Mouse (Mus musculus) intestine, embryonic 16.5 days (tissue): ENCODE results near the gene Apbb2. TPM values are rescaled to one million over a fixed set of nuclear protein-coding genes. Genes with fewer than 3 reads are reported as not detected.

Source experiments
- ATAC-seq: fragments of 200-750 bp; cut with Nextera tagmentation; 2 replicates; pipeline ENCODE4 v1.8.0; 2017; ENCODE audit warnings: moderate TSS enrichment, moderate library complexity
- H3K27ac ChIP-seq: fragments of 300-500 bp; sonication (generic); 2 replicates; pipeline ENCODE4 v1.5.1; 2014; ENCODE audit warnings: mild to moderate bottlenecking, low read length
- H3K27me3 ChIP-seq: fragments of 300-500 bp; sonication (generic); replicated peaks from 2 replicates; pipeline ENCODE4 v1.6.1; 2014; ENCODE audit warnings: low read length, control low read depth, mixed read lengths; ENCODE audit not compliant: control insufficient read depth, insufficient read depth
- H3K36me3 ChIP-seq: fragments of 300-500 bp; sonication (generic); 2 replicates; pipeline ENCODE4 v1.6.1; 2014; ENCODE audit warnings: low read length, control low read depth; ENCODE audit not compliant: control insufficient read depth, insufficient read depth
- H3K4me1 ChIP-seq: fragments of 300-500 bp; sonication (generic); 2 replicates; pipeline ENCODE4 v1.6.1; 2014; ENCODE audit warnings: low read length, control low read depth, mixed read lengths; ENCODE audit not compliant: control insufficient read depth, insufficient read depth
- H3K4me2 ChIP-seq: fragments of 300-500 bp; sonication (generic); 2 replicates; pipeline ENCODE4 v1.6.1; 2014; ENCODE audit warnings: low read depth, low read length, control low read depth
- H3K4me3 ChIP-seq: fragments of 300-500 bp; sonication (generic); 2 replicates; pipeline ENCODE4 v1.5.1; 2014; ENCODE audit warnings: mild to moderate bottlenecking, low read length
- H3K9ac ChIP-seq: fragments of 300-500 bp; sonication (generic); 2 replicates; pipeline ENCODE4 v1.6.1; 2014; ENCODE audit warnings: low read depth, low read length
- H3K9me3 ChIP-seq: fragments of 300-500 bp; sonication (generic); 2 replicates; pipeline ENCODE4 v1.6.1; 2016; ENCODE audit warnings: low read length, control low read depth; ENCODE audit not compliant: control insufficient read depth
- WGBS: fragments of 180-500 bp; shearing (Covaris S2); extraction: QIAGEN DNeasy Blood & Tissue Kit; methylation state at CpG from one replicate; pipeline ENCODE4 v1.1.7; 2014; 5-methylcytosine and 5-hydroxymethylcytosine counted together
- polyA plus RNA-seq: library from polyadenylated mRNA; unstranded; fragments of >200 nt; fragmentation: Nextera tagmentation; extraction: Ambion mirVana; gene quantifications from 2 replicates; pipeline ENCODE4 v1.2.1, GENCODE M21; 2015

The Apbb2 gene
- polyA plus RNA-seq, 1 experiment from 2014 or later: 31.2 TPM

- H3K27ac ChIP-seq: no peak overlapping the region
- no peak overlapping the region for H3K4me3 ChIP-seq
- ATAC-seq: no peak
- no peak overlapping the region for H3K9ac ChIP-seq
- no peaks in the 10 kb centered on the region for H3K27me3 ChIP-seq
- 62% methylated on average over 12 of the region's 12 CpGs for WGBS
- H3K4me1 ChIP-seq: peaks cover 5% of the 10 kb centered on the region; the same call in 1 of the 2 replicates
- H3K36me3 ChIP-seq: no peaks in the 10 kb centered on the region
- H3K4me2 ChIP-seq: no peak overlapping the region
- H3K9me3 ChIP-seq: no peaks in the 10 kb centered on the region
These were observed 212.7 kb downstream of the Apbb2 start for GRCm38 (mm10) chr5:66405731-66406399.

GRCm38 (mm10) chr5:66405305-66405704, 213.3 kb downstream of the Apbb2 start:
- Histone ChIP-seq H3K9ac (no peak overlapping the region), H3K27me3 (no peaks in the 10 kb centered on the region), H3K36me3 (no peaks in the 10 kb centered on the region), H3K4me3 (no peak overlapping the region), H3K27ac (no peak overlapping the region), H3K4me1 (peaks cover 5% of the 10 kb centered on the region; the same call in 1 of the 2 replicates), H3K4me2 (no peak overlapping the region), H3K9me3 (no peaks in the 10 kb centered on the region)
- WGBS: 84% methylated on average over 6 of the region's 6 CpGs
- no peak for ATAC-seq

GRCm38 (mm10) chr5:66400563-66400962, 218.0 kb downstream of the Apbb2 start:
- H3K9ac ChIP-seq: no peak overlapping the region
- WGBS: 88% methylated on average over 4 of the region's 4 CpGs
- no peak for ATAC-seq
- no peak overlapping the region for H3K4me2 ChIP-seq
- no peaks in the 10 kb centered on the region for H3K36me3 ChIP-seq
- no peak overlapping the region for H3K27ac ChIP-seq
- H3K4me3 ChIP-seq: no peak overlapping the region
- H3K9me3 ChIP-seq: no peaks in the 10 kb centered on the region
- peaks cover 6% of the 10 kb centered on the region; the same call in 1 of the 2 replicates for H3K4me1 ChIP-seq
- no peaks in the 10 kb centered on the region for H3K27me3 ChIP-seq

DNA sequence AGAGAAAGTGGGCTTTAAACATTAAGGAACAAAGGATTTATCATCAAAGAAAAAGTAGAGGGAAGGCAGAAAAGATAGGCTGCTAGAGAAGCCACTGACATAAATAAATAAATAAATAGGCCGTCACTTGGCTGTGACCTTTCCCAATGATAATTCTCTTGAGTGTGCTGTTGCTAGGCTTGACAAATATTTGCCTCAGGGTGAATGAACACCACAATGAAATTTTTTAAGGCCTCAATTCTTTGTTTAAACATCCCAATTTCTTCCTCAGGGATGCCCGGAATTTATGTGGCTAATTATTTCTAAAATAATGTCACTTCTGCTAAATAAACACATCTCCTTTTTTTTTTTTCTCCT, 219.3 kb downstream of the Apbb2 start:
- no peaks in the 10 kb centered on the region for H3K36me3 ChIP-seq
- H3K9me3 ChIP-seq: no peaks in the 10 kb centered on the region
- H3K4me3 ChIP-seq: no peak overlapping the region
- ATAC-seq: peak; percentile 17; the same call in 1 of the 2 replicates
- H3K27me3 ChIP-seq: no peaks in the 10 kb centered on the region
- no peak overlapping the region for H3K9ac ChIP-seq
- H3K4me2 ChIP-seq: no peak overlapping the region
- no peak overlapping the region for H3K27ac ChIP-seq
- WGBS: 53% methylated on average over 2 of the region's 2 CpGs
- H3K4me1 ChIP-seq: peaks cover 6% of the 10 kb centered on the region; the same call in 1 of the 2 replicates

GRCm38 (mm10) chr5:66398530-66399263, 219.9 kb downstream of the Apbb2 start:
- peaks cover 6% of the 10 kb centered on the region; the same call in 1 of the 2 replicates for H3K4me1 ChIP-seq
- H3K4me2 ChIP-seq: 0 out of 2 replicates have a peak overlapping the region, but pooled peaks have one; percentile 3
- H3K9me3 ChIP-seq: no peaks in the 10 kb centered on the region
- 0 out of 2 replicates have a peak overlapping the region, but pooled peaks have one; percentile 17 for H3K27ac ChIP-seq
- H3K9ac ChIP-seq: no peak overlapping the region
- ATAC-seq: peak; percentile 92
- 63% methylated on average over 5 of the region's 5 CpGs for WGBS
- H3K4me3 ChIP-seq: no peak overlapping the region
- H3K36me3 ChIP-seq: no peaks in the 10 kb centered on the region
- no peaks in the 10 kb centered on the region for H3K27me3 ChIP-seq

DNA sequence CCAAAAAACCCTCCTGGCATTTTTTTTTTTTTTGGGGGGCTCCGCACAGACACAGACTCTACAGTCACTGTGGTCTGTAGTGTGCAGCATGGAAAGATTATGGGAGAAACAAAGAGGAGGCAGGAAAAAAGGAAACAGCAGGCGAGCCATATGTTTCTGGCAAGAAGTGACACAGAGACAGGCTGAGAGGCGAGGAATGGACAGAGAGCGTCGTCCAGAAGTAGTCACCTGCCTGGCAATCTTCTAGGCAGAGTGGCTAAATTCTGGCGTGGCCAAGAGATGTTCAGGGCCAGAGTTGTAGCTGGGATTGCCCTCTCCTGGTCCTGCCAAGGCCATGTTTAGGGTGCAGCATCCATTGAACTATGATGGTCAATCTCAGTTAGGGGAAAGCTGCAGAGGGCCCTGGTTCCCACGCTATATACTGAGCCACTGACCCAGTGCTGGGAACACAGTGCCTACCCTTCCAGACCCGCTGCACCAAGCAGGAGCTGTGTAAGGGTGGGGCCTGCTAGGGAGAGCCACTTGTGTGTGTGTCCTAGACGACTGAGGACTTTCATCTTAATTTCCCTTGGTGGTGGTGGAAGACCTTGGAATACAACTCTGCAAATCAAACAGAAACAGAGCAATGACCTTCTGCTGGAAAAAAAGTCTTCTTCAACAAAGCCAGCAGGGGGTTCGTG, 224.7 kb downstream of the Apbb2 start:
- Histone ChIP-seq H3K4me2 (no peak overlapping the region), H3K9ac (no peak overlapping the region), H3K27me3 (no peaks in the 10 kb centered on the region), H3K9me3 (no peaks in the 10 kb centered on the region), H3K4me3 (no peak overlapping the region), H3K27ac (no peak overlapping the region), H3K36me3 (no peaks in the 10 kb centered on the region), H3K4me1 (peaks cover 6% of the 10 kb centered on the region; the same call in 1 of the 2 replicates)
- no peak for ATAC-seq
- 80% methylated on average over 10 of the region's 10 CpGs for WGBS

GRCm38 (mm10) chr5:66392861-66393529, 225.6 kb downstream of the Apbb2 start:
- H3K4me1 ChIP-seq: no peaks in the 10 kb centered on the region
- no peaks in the 10 kb centered on the region for H3K36me3 ChIP-seq
- no peak for ATAC-seq
- H3K27me3 ChIP-seq: no peaks in the 10 kb centered on the region
- no peak overlapping the region for H3K27ac ChIP-seq
- 72% methylated on average over 18 of the region's 18 CpGs for WGBS
- no peaks in the 10 kb centered on the region for H3K9me3 ChIP-seq
- H3K9ac ChIP-seq: no peak overlapping the region
- H3K4me2 ChIP-seq: no peak overlapping the region
- no peak overlapping the region for H3K4me3 ChIP-seq

GRCm38 (mm10) chr5:66391771-66392170, 226.8 kb downstream of the Apbb2 start:
- H3K4me2 ChIP-seq: no peak overlapping the region
- no peak overlapping the region for H3K4me3 ChIP-seq
- no peak for ATAC-seq
- H3K4me1 ChIP-seq: no peaks in the 10 kb centered on the region
- H3K27ac ChIP-seq: no peak overlapping the region
- 83% methylated on average over 11 of the region's 11 CpGs for WGBS
- H3K9ac ChIP-seq: no peak overlapping the region
- H3K27me3 ChIP-seq: no peaks in the 10 kb centered on the region
- H3K36me3 ChIP-seq: no peaks in the 10 kb centered on the region
- H3K9me3 ChIP-seq: no peaks in the 10 kb centered on the region

DNA sequence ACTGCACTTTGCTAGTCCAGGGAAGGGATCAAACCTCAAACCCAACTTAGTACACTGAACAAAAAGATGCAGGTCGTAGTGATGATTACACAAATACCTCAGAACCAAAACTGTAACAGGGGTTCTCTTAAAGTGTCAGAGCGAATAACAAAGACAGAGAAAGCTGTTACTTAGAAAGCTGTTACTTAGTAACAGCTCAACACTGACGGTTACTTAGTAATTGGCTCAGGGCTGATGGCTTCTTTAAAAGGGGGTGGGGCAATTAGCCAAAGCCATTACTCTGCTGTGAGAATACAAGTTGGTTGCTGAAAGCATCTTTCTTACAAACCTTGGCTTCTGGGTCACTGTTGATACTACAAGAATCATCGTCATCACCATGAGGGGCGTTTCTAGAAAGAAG, 227.3 kb downstream of the Apbb2 start:
- no peak overlapping the region for H3K4me2 ChIP-seq
- no peak overlapping the region for H3K27ac ChIP-seq
- H3K27me3 ChIP-seq: no peaks in the 10 kb centered on the region
- H3K4me1 ChIP-seq: no peaks in the 10 kb centered on the region
- ATAC-seq: no peak
- H3K9ac ChIP-seq: no peak overlapping the region
- H3K9me3 ChIP-seq: no peaks in the 10 kb centered on the region
- no peak overlapping the region for H3K4me3 ChIP-seq
- WGBS: 89% methylated on average over 5 of the region's 5 CpGs
- no peaks in the 10 kb centered on the region for H3K36me3 ChIP-seq
